Mouse (Mus musculus) liver, embryonic 14.5 days (tissue): ENCODE results near the gene Ccdc185.

ENCODE experiments used
- CTCF ChIP-seq: IDR thresholded peaks from 2 replicates; pipeline ENCODE4 v1.5.1; 2016; ENCODE audit warnings: antibody characterized with exemption, low read depth, control low read depth
- EP300 ChIP-seq: IDR thresholded peaks from 2 replicates; pipeline ENCODE4 v1.6.1; 2016; ENCODE audit warnings: antibody characterized with exemption, low read depth

DNA sequence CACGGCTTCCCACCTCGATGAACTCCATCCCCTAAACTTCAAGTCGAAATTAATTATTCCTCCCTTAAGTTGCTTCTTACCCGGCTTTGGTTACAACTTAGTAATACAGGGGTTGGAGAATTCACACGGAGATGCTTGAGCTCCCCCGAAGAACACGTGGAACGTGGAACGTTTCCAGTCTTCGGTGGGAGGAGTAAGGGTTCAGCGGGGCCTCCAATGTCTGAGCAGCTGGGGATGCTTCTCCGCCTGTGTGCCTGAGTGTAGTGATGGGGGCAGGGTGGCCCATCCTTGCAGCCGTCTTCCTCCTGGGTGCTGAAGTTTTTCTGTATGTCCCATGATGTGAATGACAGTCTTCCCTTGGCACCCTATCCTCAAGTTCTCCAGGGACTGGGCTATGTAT is 29.2 kb upstream of the Ccdc185 start:
- TF ChIP-seq CTCF: no peak
- no peak for TF ChIP-seq EP300
